Mouse (Mus musculus) limb, embryonic 10.5 days (tissue): ENCODE data around the gene Msx2. TPM values are rescaled to one million over a fixed set of nuclear protein-coding genes. Genes with fewer than 3 reads are reported as not detected.

Experiments
- DNase-seq: peaks from one replicate; pipeline ENCODE4 v3.0.0-alpha.2; 2017; ENCODE audit warnings: low spot score
- H3K27ac ChIP-seq: fragments of 300-500 bp; sonication (generic); 2 replicates; pipeline ENCODE4 v1.5.1; 2016; ENCODE audit warnings: mild to moderate bottlenecking
- H3K27me3 ChIP-seq: fragments of 300-500 bp; sonication (generic); 2 replicates; pipeline ENCODE4 v1.6.1; 2016; ENCODE audit warnings: low read depth, mild to moderate bottlenecking; ENCODE audit not compliant: poor library complexity, severe bottlenecking
- H3K36me3 ChIP-seq: fragments of 300-500 bp; sonication (generic); 2 replicates; pipeline ENCODE4 v1.6.1; 2016; ENCODE audit warnings: mild to moderate bottlenecking, moderate library complexity
- H3K4me1 ChIP-seq: fragments of 300-500 bp; sonication (generic); 2 replicates; pipeline ENCODE4 v1.6.1; 2016
- H3K4me3 ChIP-seq: fragments of 300-500 bp; sonication (generic); 2 replicates; pipeline ENCODE4 v1.5.1; 2016; ENCODE audit warnings: mild to moderate bottlenecking, moderate library complexity
- H3K9me3 ChIP-seq: fragments of 300-500 bp; sonication (generic); replicated peaks from 2 replicates; pipeline ENCODE4 v1.6.1; 2016; ENCODE audit warnings: mild to moderate bottlenecking
- WGBS: fragments of 180-500 bp; shearing (Covaris S2); methylation state at CpG from one replicate; pipeline ENCODE4 v1.1.7; 2016; 5-methylcytosine and 5-hydroxymethylcytosine counted together
- polyA plus RNA-seq: library from polyadenylated mRNA; unstranded; fragments of >200 nt; fragmentation: Nextera tagmentation; extraction: Ambion mirVana; gene quantifications from 2 replicates; pipeline ENCODE4 v1.2.1, GENCODE M21; 2016

The Msx2 gene
- polyA plus RNA-seq, 1 experiment from 2014 or later = 42.0 TPM

DNA sequence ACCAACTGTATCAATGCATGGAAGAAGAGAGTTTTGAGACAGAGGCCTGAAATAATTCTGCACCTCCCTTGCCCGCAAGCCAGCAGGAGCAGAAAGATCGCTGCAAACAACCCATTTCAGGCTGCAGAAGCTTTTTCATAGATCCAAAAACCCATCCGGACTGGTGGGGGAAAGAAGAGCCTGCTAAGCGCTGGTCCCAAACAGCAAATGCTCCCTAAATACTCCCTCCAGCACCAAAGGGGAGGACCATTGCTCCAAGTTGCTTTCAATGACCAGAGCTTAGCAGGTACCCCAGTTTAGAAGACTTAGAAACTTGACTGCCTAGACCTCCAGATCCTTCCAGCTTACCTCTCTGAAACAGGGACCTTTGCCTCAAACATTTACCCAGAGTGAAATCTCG is 1.1 kb upstream of the Msx2 start:
- no peak for DNase-seq
- no peaks in the 10 kb centered on the region for H3K9me3 ChIP-seq
- H3K27me3 ChIP-seq = peaks cover 86% of the 10 kb centered on the region
- H3K27ac ChIP-seq = no peak overlapping the region
- 19% methylated on average over 5 of the region's 5 CpGs for WGBS
- no peak overlapping the region for H3K4me3 ChIP-seq
- peaks cover 69% of the 10 kb centered on the region for H3K4me1 ChIP-seq
- no peaks in the 10 kb centered on the region for H3K36me3 ChIP-seq

DNA sequence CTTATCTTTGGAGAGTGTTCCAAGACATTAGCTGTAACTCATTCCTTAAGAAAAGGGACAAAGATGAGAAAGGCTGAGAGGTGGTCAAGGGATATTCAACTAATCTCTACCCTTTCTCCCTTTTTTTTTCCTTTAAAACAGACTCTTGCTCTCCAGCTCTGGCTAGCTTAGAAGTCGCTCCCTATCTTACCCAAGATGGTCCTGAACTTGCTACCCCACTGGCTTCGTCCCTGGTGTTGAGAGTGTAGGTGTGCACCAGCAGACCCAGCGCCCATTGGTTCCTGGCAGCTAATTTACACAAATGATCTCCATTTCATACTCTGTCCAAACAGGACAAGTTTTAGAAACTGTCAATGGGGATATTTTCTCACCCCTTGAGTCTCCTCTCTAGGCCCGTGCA is 417 bp upstream of the Msx2 start:
- Histone ChIP-seq H3K27me3 (peaks cover 93% of the 10 kb centered on the region), H3K4me1 (peaks cover 73% of the 10 kb centered on the region), H3K9me3 (no peaks in the 10 kb centered on the region), H3K36me3 (no peaks in the 10 kb centered on the region), H3K4me3 (peak overlapping the region; percentile 76), H3K27ac (no peak overlapping the region)
- DNase-seq = no peak
- WGBS = 13% methylated on average over 4 of the region's 4 CpGs

DNA sequence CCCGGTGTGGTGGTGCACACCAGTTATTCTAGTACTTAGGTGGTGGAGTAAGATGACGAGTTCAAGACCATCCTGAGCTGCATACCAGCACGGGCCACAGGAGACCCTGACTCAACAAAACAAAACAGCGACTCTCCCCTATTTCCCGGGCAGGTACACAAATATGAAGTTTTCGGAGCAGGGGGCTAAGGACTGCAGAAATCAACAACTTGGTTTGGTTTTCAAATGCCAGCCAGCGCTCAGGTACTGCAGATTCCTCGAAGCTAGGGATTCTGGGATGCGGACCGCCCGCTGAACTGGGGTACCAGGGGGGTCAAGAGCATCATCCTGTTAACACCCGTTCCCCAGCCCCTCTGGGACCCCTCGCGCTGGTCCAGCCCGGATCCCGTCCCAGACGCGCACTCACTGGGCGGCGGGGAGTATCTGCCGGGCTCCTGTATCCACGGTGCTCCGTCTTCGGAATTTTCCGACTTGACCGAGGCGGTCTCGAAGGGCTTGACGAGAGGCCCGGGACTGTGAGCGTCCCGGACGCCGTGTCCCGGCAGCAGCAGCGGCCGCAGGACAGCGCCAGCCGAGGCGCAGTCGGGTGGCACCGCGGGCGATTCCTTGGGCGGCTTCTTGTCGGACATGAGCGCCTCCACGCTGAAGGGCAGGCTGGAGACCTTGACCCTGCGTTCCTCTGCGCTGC is 804 bp downstream of the Msx2 start:
- H3K27ac ChIP-seq = peak overlapping the region; percentile 89
- H3K36me3 ChIP-seq = no peaks in the 10 kb centered on the region
- H3K4me3 ChIP-seq = peak overlapping the region; percentile 76
- WGBS = under 1% methylated on average over 50 of the region's 50 CpGs
- H3K27me3 ChIP-seq = peaks cover 97% of the 10 kb centered on the region
- peaks cover 76% of the 10 kb centered on the region for H3K4me1 ChIP-seq
- DNase-seq = peak; percentile 70
- no peaks in the 10 kb centered on the region for H3K9me3 ChIP-seq

DNA sequence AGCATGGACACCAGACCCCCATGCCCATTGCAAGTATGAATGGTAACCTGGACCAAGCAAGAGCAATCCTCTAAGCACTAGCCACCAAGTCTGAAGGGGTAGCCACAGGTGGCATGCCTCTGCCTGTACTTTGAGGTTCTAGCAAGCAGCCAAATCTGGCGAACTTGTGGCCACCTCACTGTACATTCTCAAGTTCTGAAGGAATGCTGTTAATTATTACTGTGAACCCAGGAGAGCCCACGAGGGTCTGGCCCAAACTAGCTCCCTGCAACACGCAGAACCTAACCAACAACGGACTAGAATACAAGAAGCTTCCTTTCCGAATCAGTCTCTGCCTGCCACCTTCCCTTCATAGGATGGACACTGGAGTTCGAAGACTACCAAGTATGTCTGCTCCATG is 1.5 kb downstream of the Msx2 start:
- peak; percentile 49 for DNase-seq
- H3K4me3 ChIP-seq = peak overlapping the region; percentile 76
- H3K9me3 ChIP-seq = no peaks in the 10 kb centered on the region
- 4% methylated on average over 6 of the region's 6 CpGs for WGBS
- no peaks in the 10 kb centered on the region for H3K36me3 ChIP-seq
- peaks cover 97% of the 10 kb centered on the region for H3K27me3 ChIP-seq
- peaks cover 77% of the 10 kb centered on the region for H3K4me1 ChIP-seq
- peak overlapping the region; percentile 89 for H3K27ac ChIP-seq

- DNase-seq = no peak
- Histone ChIP-seq H3K4me1 (peaks cover 77% of the 10 kb centered on the region), H3K36me3 (no peaks in the 10 kb centered on the region), H3K9me3 (no peaks in the 10 kb centered on the region), H3K27me3 (peaks cover 97% of the 10 kb centered on the region), H3K27ac (peak overlapping the region; percentile 89), H3K4me3 (peak overlapping the region; percentile 76)
- WGBS = 4% methylated on average over 9 of the region's 9 CpGs
Measured at GRCm38 (mm10) chr13:53470437-53471151, 2.3 kb downstream of the Msx2 start.

DNA sequence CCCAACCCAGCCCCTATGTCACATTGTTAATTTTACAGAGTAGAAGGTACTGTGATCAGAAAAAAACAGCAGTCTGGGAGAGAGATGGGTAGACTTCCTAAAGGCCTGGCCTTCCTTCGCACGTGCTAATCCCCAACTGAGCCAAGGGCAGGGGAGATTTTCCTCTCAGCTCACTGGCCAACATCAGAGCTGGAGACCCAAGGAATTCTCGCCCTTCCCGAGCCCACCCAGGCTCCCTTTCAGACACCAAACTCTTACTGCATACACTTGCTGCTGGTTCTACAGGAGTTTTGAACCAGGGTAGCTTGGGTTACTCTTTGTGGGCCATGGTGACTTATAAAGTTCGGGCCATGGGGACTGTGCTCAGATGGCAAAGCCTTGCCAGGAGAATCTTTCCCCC is 3.1 kb downstream of the Msx2 start:
- 9% methylated on average over 5 of the region's 5 CpGs for WGBS
- H3K9me3 ChIP-seq = no peaks in the 10 kb centered on the region
- peaks cover 77% of the 10 kb centered on the region for H3K4me1 ChIP-seq
- DNase-seq = no peak
- peaks cover 98% of the 10 kb centered on the region for H3K27me3 ChIP-seq
- H3K27ac ChIP-seq = peak overlapping the region; percentile 89; the same call in 1 of the 2 replicates
- H3K36me3 ChIP-seq = no peaks in the 10 kb centered on the region
- peak overlapping the region; percentile 76 for H3K4me3 ChIP-seq

DNA sequence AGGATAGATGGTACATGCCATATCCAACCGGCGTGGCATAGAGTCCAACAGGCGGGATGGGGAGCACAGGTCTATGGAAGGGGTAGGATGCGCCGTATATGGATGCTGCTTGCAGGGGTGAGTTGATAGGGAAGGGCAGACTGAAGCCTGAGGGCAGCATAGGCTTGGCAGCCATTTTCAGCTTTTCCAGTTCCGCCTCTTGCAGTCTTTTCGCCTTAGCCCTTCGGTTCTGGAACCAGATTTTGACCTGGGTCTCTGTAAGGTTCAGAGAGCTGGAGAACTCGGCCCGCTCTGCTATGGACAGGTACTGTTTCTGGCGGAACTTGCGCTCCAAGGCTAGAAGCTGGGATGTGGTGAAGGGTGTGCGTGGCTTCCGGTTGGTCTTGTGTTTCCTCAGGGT is 4.7 kb downstream of the Msx2 start:
- H3K9me3 ChIP-seq = no peaks in the 10 kb centered on the region
- 43% methylated on average over 14 of the region's 14 CpGs for WGBS
- no peaks in the 10 kb centered on the region for H3K36me3 ChIP-seq
- peak; percentile 42 for DNase-seq
- H3K4me1 ChIP-seq = peaks cover 87% of the 10 kb centered on the region
- H3K27me3 ChIP-seq = peaks cover 99% of the 10 kb centered on the region
- H3K4me3 ChIP-seq = peak overlapping the region; percentile 25; the same call in 1 of the 2 replicates
- H3K27ac ChIP-seq = peak overlapping the region; percentile 38; the same call in 1 of the 2 replicates

- peak overlapping the region; percentile 73 for H3K27ac ChIP-seq
- 2% methylated on average over 18 of the region's 18 CpGs for WGBS
- no peaks in the 10 kb centered on the region for H3K9me3 ChIP-seq
- no peaks in the 10 kb centered on the region for H3K36me3 ChIP-seq
- peaks cover 100% of the 10 kb centered on the region for H3K27me3 ChIP-seq
- H3K4me1 ChIP-seq = peaks cover 88% of the 10 kb centered on the region
- peak; percentile 49 for DNase-seq
- H3K4me3 ChIP-seq = peak overlapping the region; percentile 48
Measured at GRCm38 (mm10) chr13:53466189-53466866, 6.5 kb downstream of the Msx2 start.

- H3K27me3 ChIP-seq = peaks cover 100% of the 10 kb centered on the region
- peak overlapping the region; percentile 48 for H3K4me3 ChIP-seq
- peak; percentile 68 for DNase-seq
- H3K27ac ChIP-seq = peak overlapping the region; percentile 73
- WGBS = 2% methylated on average over 26 of the region's 26 CpGs
- no peaks in the 10 kb centered on the region for H3K36me3 ChIP-seq
- no peaks in the 10 kb centered on the region for H3K9me3 ChIP-seq
- peaks cover 85% of the 10 kb centered on the region for H3K4me1 ChIP-seq
Measured at GRCm38 (mm10) chr13:53465191-53465820, 7.6 kb downstream of the Msx2 start.

DNA sequence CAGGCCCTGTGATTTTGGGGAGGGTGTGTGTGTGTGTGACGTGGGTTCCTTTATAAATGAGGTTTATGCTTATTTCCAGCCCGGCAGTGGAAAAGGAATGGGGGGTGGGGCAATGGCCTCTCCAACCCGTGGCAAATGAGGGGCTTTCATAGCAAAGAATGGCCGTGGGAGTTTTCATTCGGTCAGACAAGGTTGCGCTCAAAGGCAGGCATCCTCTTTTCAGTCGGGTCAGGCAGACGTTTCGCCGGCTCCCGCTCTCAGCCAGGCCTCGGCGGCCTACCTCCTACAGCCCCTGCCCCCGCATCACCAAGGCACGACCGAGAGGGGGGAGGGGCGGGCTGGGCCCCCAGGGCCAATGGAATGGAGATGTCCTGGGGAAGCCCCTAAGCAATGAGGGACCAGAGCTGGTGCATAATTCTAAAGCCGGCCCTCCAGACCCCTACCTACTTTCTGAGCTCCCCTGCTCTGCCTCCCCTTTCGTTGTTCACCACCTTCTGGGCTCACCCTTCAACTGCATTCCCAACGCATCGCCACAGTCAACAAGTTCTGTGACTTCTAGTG is 8.4 kb downstream of the Msx2 start:
- Histone ChIP-seq H3K27me3 (peaks cover 99% of the 10 kb centered on the region), H3K9me3 (no peaks in the 10 kb centered on the region), H3K27ac (peak overlapping the region; percentile 73), H3K36me3 (no peaks in the 10 kb centered on the region), H3K4me3 (peak overlapping the region; percentile 48), H3K4me1 (peaks cover 77% of the 10 kb centered on the region)
- DNase-seq = peak; percentile 70
- WGBS = under 1% methylated on average over 21 of the region's 21 CpGs

GRCm38 (mm10) chr13:53463946-53464345 is 8.9 kb downstream of the Msx2 start:
- Histone ChIP-seq H3K9me3 (no peaks in the 10 kb centered on the region), H3K27ac (peak overlapping the region; percentile 73), H3K27me3 (peaks cover 94% of the 10 kb centered on the region), H3K36me3 (no peaks in the 10 kb centered on the region), H3K4me3 (peak overlapping the region; percentile 48), H3K4me1 (peaks cover 71% of the 10 kb centered on the region)
- WGBS = 2% methylated on average over 10 of the region's 10 CpGs
- peak; percentile 40 for DNase-seq

- Histone ChIP-seq H3K9me3 (no peaks in the 10 kb centered on the region), H3K36me3 (no peaks in the 10 kb centered on the region), H3K27me3 (peaks cover 94% of the 10 kb centered on the region), H3K4me3 (peak overlapping the region; percentile 49), H3K27ac (peak overlapping the region; percentile 78), H3K4me1 (peaks cover 69% of the 10 kb centered on the region)
- 0% methylated on average over 7 of the region's 7 CpGs for WGBS
- DNase-seq = peak; percentile 64
Measured at GRCm38 (mm10) chr13:53463037-53463436, 9.8 kb downstream of the Msx2 start.
